Mouse (Mus musculus): Measurements from ENCODE around the gene Pramel5.
"Not testable (repeated sequence)": the region's sequence is repeated elsewhere in the genome, so short reads cannot be mapped to it uniquely, and the experiment has no call there.

Pramel5 gene

DNA sequence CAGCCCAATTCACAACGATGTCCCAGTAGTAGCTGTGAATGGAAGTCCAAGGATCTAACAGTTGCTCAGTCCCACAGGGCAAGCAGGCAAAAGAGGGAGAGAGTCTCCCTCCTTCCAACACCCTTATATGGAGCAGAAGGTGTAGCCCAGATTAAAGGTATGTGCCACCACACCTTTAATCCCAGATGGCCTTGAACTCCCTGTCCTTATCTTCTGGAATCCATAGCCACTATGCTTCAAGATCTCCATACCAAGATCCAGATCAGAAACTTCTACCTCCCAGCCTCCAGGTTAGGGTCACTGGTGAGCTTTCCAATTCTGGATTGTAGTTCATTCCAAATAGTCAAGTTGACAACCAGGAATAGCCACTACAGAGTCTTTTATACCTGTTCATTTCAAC is at the start of gene Pramel5:
TSS of gene Pramel5 (minus strand) at position 101 of the 400 bp plus-strand sequence.
- DNase-seq (ENCODE audit: low spot score): not testable (repeated sequence)

- DNase-seq (ENCODE audit: low spot score): not testable (repeated sequence)
Observed at GRCm38 (mm10) chr4:144329949-144330348, 49.7 kb upstream of the Pramel5 start, which contains the start of gene Gm13128. TSS of gene Gm13128 (plus strand) at chr4:144330249.

DNA sequence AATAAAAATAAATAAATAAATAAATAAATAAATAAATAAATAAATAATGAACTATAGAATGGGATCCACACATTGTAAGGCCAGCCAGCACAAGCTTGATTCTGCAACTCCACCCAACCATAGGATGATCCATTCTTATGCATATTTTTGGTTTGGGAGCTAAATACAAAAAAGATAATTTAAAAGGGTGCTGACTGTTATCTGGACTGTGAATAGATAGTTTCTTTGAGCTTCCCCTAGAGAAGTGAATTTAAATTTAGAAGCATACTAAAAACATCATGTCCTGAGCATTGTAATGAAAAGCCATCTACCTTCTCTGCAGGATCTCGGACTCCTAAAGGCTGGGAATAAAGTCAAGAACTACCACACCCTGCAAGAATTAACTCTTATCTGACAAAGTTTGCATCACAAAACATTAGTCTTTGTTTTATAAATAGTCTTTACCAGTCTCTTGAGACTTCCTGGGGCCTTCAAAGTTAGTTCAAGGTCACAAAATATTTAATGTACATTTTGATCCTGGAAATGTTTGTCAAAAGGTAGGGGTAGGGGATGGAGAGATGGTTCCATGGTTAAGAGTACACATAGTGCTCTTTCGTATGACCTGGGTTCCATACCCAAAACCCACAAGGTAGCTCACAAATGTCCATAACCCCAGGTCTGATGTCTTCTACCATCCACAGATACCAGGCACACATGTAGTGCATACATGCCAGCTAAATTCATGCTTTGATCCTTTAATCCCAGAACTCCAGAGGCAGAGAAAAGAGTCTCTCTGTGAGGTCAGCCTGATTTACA is 32.6 kb upstream of the Pramel5 start:
- not testable (repeated sequence) for DNase-seq (ENCODE audit: low spot score)

- DNase-seq (ENCODE audit: low spot score): not testable (repeated sequence)
Observed at GRCm38 (mm10) chr4:144299414-144299813, 19.1 kb upstream of the Pramel5 start.

- not testable (repeated sequence) for DNase-seq (ENCODE audit: low spot score)
Observed at GRCm38 (mm10) chr4:144254768-144255167, 25.5 kb downstream of the Pramel5 start.

All from testis, postnatal 14 days (tissue).